Comparison of ENCODE assay signal across 16 mouse cellular contexts in genomic region chr8:77474614-77475013, GRCm38 (mm10).
"Had no signal": no experiment of that assay in that cellular context is flagged by ENCODE, and none has a peak within 500 bp of the region (broad histone marks: within the 10 kb centered on the region; RNA-seq: fewer than 3 reads in every experiment).

No protein-coding gene starts in this region.

- H3K36me3 ChIP-seq: liver, embryonic 13.5 days; neural tube, embryonic 12.5 days; neural tube, embryonic 15.5 days; stomach, embryonic 15.5 days had no signal

- DNase-seq: kidney, adult 18-20 months; kidney, adult 9 months; kidney, postnatal 14 days; kidney, postnatal 4 days; left cerebral cortex, postnatal 4 days; liver, embryonic 13.5 days; lung, adult 2 months; midbrain, embryonic 14.5 days; right cerebral cortex, adult 18-20 months; right cerebral cortex, postnatal 14 days; right cerebral cortex, postnatal 4 days; thymus, postnatal 25 days had no signal

- H3K4me2 ChIP-seq: liver, embryonic 13.5 days; neural tube, embryonic 12.5 days; neural tube, embryonic 15.5 days; stomach, embryonic 15.5 days had no signal

- H3K4me3 ChIP-seq: liver, embryonic 13.5 days; neural tube, embryonic 12.5 days; neural tube, embryonic 15.5 days; stomach, embryonic 15.5 days had no signal

- H3K4me1 ChIP-seq: neural tube, embryonic 12.5 days; neural tube, embryonic 15.5 days had no signal

- H3K9me3 ChIP-seq: liver, embryonic 13.5 days; neural tube, embryonic 12.5 days; neural tube, embryonic 15.5 days; stomach, embryonic 15.5 days had no signal

- H3K27me3 ChIP-seq: liver, embryonic 13.5 days; neural tube, embryonic 12.5 days; neural tube, embryonic 15.5 days; stomach, embryonic 15.5 days had no signal

- H3K27ac ChIP-seq: liver, embryonic 13.5 days; macrophage; neural tube, embryonic 12.5 days; neural tube, embryonic 15.5 days had no signal

- H3K9ac ChIP-seq: liver, embryonic 13.5 days; neural tube, embryonic 12.5 days; neural tube, embryonic 15.5 days; stomach, embryonic 15.5 days had no signal
